Mouse (Mus musculus) gastrocnemius, postnatal 36 days (tissue): Measurements from ENCODE around the gene Mmp10. TPM values are rescaled to one million over a fixed set of nuclear protein-coding genes. Genes with fewer than 3 reads are reported as not detected.

Experiments
- DNase-seq, 2 experiments: peaks; one replicate each; pipeline ENCODE4 v3.0.0; 2022
- intact Hi-C: fragments of 180-260 bp; cut with DNase I; formaldehyde crosslinking; loops from one replicate; pipeline ENCODE4 v1.15.1; 2025
- long read RNA-seq, 2 experiments: library from polyadenylated mRNA; stranded (forward); transcript quantifications; one replicate each; pipeline ENCODE4 v2.0.0; 2021
- total RNA-seq, 2 experiments: library from RNA; stranded (reverse); gene quantifications; 2 replicates each; pipeline ENCODE4 v1.2.3; 2021

Mmp10 gene
- not detected for total RNA-seq
- long read RNA-seq, experiment 1 = 0 reads
- long read RNA-seq, experiment 2 = 0 reads

GRCm38 (mm10) chr9:7502051-7502450 is at the start of gene Mmp10:
Gene Mmp10 (plus strand): TSS chr9:7502352.
- DNase-seq = no peak
- intact Hi-C loops = no loop called here

- intact Hi-C loops = no loop called here
- no peak for DNase-seq
Measured at GRCm38 (mm10) chr9:7453302-7453701, 48.9 kb upstream of the Mmp10 start.

- intact Hi-C loops = no loop called here
Measured at GRCm38 (mm10) chr9:7470262-7470661, 31.9 kb upstream of the Mmp10 start.

GRCm38 (mm10) chr9:7483684-7484394 is 18.3 kb upstream of the Mmp10 start:
- intact Hi-C loops = no loop called here
- DNase-seq = no peak

More at GRCm38 (mm10) chr9:7470262-7470661, 31.9 kb upstream of the Mmp10 start:
- no peak for DNase-seq

GRCm38 (mm10) chr9:7501138-7501537 is 1.0 kb upstream of the Mmp10 start:
- no peak for DNase-seq
- intact Hi-C loops = no loop called here

GRCm38 (mm10) chr9:7507321-7507876 is 5.2 kb downstream of the Mmp10 start:
- intact Hi-C loops = no loop called here
- DNase-seq = no peak

- no peak for DNase-seq
- intact Hi-C loops = no loop called here
Measured at GRCm38 (mm10) chr9:7509619-7510233, 7.6 kb downstream of the Mmp10 start.

GRCm38 (mm10) chr9:7517944-7518571 is 15.9 kb downstream of the Mmp10 start:
- intact Hi-C loops = no loop called here
- no peak for DNase-seq

- intact Hi-C loops = no loop called here
Measured at GRCm38 (mm10) chr9:7526255-7526940, 24.2 kb downstream of the Mmp10 start.

GRCm38 (mm10) chr9:7542763-7543162 is 40.6 kb downstream of the Mmp10 start:
- intact Hi-C loops = no loop called here

More at GRCm38 (mm10) chr9:7526255-7526940, 24.2 kb downstream of the Mmp10 start:
- DNase-seq = no peak

GRCm38 (mm10) chr9:7544923-7545457 is 42.8 kb downstream of the Mmp10 start:
- DNase-seq = no peak
- intact Hi-C loops = no loop called here

More at GRCm38 (mm10) chr9:7542763-7543162, 40.6 kb downstream of the Mmp10 start:
- DNase-seq = no peak

- intact Hi-C loops = no loop called here
Measured at GRCm38 (mm10) chr9:7545471-7545870, 43.3 kb downstream of the Mmp10 start.

GRCm38 (mm10) chr9:7545920-7546319 is 43.8 kb downstream of the Mmp10 start:
- DNase-seq = no peak
- intact Hi-C loops = no loop called here

More at GRCm38 (mm10) chr9:7545471-7545870, 43.3 kb downstream of the Mmp10 start:
- no peak for DNase-seq

GRCm38 (mm10) chr9:7551943-7552342 is 49.8 kb downstream of the Mmp10 start:
- intact Hi-C loops = loop anchor here (2.0 kb wide), 1 partner anchor 43 kb away; no protein-coding TSS in a partner anchor
- DNase-seq = no peak

GRCm38 (mm10) chr9:7553536-7553935 is 51.4 kb downstream of the Mmp10 start:
- intact Hi-C loops = loop anchor here (2.0 kb wide), 1 partner anchor 41 kb away; no protein-coding TSS in a partner anchor
- DNase-seq = no peak

GRCm38 (mm10) chr9:7554382-7554781 is 52.2 kb downstream of the Mmp10 start:
- DNase-seq = no peak
- intact Hi-C loops = no loop called here

GRCm38 (mm10) chr9:7558221-7559017 is 56.3 kb downstream of the Mmp10 start, which contains the start of gene Mmp8:
Gene Mmp8 (plus strand): TSS chr9:7558456.
- no peak for DNase-seq
- intact Hi-C loops = no loop called here
